Mouse (Mus musculus) frontal cortex, postnatal 14 days (tissue): ENCODE measurements around the gene Ctf2.

Source experiments
- DNase-seq, 2 experiments: peaks; one replicate each; pipeline ENCODE4 v3.0.0; 2022; ENCODE audit warnings: low spot score in 2 of 2

The Ctf2 gene

DNA sequence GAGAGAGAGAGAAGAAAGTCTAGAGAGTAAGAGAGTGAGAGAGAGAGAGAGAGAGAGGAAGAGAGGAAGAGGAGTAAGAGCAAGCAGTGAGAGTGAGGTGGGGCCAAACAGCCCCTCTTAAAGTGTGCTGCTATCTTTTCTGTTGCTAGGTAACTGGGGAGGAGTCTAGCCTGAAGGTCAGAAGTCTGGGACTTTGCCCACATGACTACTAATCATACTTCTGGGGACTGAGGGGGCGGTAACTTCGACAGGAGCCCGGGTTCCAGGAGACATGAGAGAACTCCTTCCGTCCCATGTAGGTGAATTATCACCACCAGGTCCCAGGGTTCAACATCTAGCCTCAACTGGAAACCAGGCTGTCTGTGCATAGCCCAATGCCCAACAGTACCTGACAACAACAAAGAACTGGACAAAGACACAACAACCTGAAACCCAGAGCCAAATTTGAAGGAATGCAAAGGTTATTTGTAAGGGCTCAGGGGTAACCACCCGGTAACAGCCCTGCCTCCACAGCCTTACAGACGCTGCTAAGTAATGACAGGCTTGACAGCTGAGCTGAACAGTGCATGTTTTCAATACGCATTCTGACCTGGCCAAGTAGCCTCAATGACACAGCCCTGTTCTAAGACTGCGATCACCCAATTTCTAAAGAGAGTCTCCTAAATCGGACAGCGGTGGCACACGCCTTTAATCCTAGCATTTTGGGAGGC is 45.1 kb downstream of the Ctf2 start:
- DNase-seq, result no peak

DNA sequence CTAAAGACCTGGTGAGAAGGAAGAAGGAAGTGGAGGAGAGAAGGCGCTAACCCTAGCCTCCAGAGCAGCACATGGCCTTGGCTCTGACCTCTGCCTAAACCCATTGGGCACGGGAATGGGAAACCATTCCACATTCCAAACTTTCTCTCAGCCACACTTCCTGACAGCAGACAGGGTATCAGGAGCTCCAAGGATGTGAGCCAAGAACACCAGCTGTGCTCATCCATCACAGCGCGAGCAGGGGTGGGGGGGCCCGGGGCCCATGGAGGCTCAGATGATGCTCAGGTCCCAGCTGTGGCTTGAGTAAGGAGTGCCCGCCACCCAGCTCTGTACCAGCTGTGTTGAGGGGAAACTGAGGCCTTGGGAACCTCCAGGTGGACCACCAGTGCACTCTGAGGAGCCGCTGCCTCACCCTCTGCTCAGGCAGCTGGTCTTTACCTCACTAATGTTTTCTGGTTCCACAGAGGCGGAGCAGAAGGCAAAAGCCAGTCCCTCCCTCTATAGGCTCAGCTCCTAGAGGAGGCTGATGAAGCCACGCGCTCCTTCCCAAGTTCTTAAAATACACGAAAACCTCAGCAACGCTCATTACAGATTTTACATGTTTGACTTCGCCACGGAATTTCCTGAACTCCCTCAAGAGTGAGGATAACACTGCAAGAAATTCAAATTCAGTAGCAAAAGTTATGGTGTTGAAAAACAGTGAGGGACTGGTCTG is 46.5 kb downstream of the Ctf2 start:
- no peak for DNase-seq

DNA sequence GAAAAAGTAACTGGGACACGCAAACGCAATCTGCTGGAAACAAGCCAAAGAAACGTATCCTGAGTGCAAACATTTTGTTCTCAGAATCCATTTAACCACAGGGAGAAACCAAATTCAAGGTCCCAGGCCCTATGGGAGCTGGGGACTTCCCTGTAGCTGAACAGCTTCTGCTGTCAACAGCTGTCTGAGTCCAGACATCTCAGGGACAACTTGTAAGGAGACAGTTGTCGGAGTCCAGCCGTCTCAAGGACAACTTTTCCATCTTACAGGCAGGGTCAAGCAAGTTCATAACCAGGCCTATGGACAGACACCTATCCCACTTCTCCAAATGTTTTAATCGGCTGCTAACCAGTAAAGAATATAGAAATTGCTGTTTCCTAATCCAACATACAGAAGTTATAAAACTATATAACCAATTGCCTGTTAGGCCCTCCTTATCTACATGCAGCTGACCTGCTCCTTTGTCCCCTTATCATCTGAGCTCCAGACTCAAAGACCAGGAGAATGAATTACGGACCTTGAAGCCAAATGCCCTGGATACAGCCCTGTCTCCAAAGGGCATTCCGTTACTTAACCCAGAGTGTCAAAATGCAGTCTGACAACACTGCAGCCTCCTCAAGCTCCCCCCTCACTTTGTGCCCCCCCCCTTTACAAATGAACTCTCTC is 49.9 kb downstream of the Ctf2 start:
- DNase-seq, result no peak

DNA sequence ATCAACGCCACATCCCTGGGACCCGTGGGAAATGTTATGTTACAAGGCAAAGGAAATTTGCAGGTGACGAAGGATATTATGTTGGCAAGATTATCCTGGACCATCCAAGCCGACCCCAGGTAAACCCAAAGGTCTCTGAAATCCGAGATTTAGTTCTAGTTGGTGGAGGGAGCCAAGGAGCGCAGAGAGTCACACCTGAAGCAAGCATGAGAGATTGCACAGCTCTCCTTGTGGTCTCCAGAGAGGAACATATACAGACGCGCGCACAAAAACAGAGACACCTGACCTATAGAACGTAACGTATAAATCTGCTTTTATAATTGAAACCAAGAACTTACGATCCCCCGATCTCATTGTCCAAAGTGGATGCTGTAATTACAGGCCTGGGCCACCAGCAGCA is 51.4 kb downstream of the Ctf2 start:
- no peak for DNase-seq

DNA sequence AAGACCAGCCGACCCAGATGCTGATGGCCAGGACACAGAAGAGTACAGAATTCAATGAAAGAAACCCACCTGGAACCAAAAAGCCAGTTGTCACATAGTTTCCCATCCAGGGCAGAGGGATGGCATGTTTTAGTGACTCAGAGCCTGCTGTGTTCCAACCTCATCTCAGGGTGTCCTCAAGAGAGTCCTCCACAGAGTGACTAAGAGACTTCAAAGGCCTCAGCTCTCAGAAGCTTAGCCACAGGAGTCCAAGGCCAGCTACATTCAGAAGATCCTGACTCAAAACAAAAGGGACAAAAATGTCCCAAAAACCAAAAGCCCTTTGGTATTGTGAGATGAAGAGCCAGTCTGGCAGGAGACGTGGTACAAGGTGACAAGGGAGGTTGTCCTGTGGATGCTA is 53.2 kb downstream of the Ctf2 start:
- no peak for DNase-seq

DNA sequence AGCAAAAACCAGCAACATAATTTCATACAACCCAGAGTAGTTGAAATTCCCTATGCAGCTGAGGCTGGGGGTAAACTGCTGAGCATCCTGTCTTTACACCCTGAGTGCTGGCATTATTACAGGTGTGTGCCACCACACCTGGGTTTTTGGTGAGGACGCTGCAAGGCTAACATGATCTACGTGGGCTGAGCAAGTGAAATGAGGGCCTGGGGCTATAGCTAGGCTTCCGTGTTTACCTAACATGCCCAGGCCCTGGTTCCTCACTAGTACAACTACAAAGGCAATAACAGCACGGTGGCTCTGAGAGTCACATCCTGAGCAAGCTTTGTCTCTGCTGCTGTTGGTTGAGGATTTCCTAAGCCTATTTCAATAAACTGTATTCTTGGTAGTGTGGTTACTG is 54.4 kb downstream of the Ctf2 start:
- no peak for DNase-seq

DNA sequence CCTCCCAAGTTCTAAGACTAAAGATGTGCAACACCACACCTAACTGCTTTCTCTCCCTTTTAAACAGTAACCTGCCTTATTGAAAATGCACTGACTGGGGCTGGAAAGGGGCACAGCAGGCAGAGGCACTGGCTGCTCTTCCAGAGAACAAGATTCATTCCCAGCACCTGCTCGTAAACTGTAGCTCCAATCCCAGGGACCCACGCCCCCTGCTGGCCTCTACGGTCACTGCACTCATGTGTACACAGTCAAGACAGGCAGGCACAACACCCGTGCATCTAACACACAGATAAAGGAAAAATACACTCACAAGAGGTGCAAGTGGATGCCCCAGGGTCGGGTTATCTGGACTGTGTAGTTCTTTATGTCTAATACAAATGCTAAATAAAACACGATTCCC is 54.9 kb downstream of the Ctf2 start:
- DNase-seq, result no peak

DNA sequence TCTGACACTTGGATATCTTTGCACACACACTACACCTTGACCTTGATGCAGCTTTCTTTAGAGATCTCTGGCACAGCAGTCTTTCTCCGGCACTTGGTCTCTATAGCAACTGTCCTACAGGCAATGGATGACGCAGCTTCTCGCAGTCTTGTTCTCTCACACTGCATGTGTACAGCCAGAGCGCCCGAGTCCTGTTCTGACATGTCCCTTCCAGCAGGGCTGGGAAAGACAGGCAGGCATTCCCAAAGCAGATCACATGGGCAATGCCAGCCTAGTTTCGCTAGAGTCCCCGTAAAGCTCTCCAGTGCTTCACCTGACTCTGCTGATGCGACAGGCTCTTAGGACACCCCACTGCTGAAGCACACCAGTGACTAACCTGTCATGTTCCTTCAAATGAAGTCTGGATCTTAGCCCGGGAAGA is 56.6 kb downstream of the Ctf2 start:
- peak in 1 of 2 experiments; percentile 37 for DNase-seq

DNA sequence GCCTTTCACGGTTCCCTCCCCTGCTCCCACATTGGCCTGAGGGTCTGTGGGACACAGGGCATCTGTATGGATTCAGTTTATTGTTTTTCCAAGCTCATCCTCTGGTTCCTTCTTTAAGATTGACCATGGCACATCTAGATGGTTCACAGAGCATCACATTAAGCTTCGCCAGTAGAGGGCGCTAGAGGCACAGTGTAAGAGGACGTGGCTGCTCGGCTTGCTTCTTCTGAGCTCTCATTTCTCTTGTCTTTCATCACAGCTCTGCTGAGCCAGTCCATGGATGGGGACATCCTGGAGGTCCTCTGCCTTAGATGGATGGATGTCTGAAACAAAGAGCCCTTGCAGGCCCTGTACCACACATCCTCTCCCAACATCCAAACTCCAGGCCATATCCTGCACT is 57.0 kb downstream of the Ctf2 start:
- peak; percentile 69 to 81 for DNase-seq

DNA sequence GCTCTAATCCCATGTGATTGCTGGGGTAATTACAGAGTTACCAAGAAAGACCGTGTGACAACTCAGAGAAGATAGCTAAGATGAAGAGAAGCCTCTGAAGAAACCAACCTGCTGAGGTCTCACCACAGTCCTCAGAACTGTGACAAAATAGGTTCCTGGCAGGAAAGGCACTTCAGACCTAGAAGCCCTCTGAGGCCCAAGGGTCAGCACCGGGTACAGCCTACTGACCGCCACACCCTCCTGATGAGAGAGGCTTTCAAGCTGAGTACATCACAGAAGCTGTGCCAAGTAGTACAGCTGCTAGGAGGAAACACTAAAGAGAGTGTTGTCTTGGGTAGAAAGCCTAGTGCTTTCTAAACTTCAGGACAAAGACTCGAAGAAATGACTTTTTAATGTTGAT is 59.2 kb downstream of the Ctf2 start:
- DNase-seq, result no peak

DNA sequence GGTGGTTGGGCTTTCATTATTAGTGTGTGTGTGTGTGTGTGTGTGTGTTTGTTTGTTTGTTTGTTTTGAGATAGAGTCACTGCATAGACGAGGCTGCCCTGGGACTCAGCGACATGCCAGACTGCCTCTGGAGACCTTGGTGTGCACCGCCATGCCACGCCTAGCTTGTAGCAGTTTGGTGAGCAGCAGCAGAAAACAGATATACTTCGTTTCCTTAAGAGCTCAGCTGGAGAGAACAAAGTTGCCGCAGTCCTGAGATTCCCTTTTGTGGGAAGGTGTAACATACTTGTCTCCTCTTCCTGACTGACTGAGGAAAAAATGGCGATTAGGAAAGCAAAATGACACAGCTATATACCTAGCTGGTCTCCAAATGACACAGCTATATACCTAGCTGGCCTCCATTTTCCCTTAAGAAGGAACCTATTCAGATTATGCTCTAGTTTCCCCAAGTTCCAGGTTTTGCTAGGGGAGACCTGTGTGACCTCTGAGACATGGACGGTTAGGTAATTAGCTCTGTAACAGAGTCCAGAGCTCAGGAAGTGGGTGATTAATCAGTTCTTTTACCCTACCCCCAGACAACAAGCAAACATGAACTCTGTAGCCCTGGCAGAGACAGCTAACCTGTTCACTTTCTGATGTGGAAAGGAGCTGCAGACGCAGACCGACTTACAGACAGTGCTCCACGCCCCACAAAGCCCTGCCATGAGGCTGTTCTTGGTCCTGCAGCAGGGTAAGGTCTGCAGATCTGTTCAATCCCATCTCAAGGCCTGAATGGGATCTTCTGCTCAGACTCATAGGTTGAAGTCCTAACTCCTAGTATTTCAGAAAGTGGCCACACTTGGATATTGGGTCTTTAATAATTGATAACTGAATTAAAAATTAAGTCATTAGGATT is 59.8 kb downstream of the Ctf2 start:
- no peak for DNase-seq
